Mouse (Mus musculus) forebrain, embryonic 10.5 days (tissue): ENCODE results near the gene Otud7b. TPM values are rescaled to one million over a fixed set of nuclear protein-coding genes. Genes with fewer than 3 reads are reported as not detected.

Source experiments
- DNase-seq: peaks from one replicate; pipeline ENCODE4 v3.0.0-alpha.2; 2017; ENCODE audit warnings: low spot score; ENCODE audit errors: extremely low spot score
- H3K27ac ChIP-seq: fragments of 300-500 bp; sonication (generic); 2 replicates; pipeline ENCODE4 v1.5.1; 2016; ENCODE audit warnings: mild to moderate bottlenecking
- H3K27me3 ChIP-seq: fragments of 300-500 bp; sonication (generic); 2 replicates; pipeline ENCODE4 v1.6.1; 2016; ENCODE audit warnings: mild to moderate bottlenecking; ENCODE audit not compliant: poor library complexity, severe bottlenecking
- H3K36me3 ChIP-seq: fragments of 300-500 bp; sonication (generic); replicated peaks from 2 replicates; pipeline ENCODE4 v1.6.1; 2016; ENCODE audit warnings: mild to moderate bottlenecking, moderate library complexity
- H3K4me1 ChIP-seq: fragments of 300-500 bp; sonication (generic); 2 replicates; pipeline ENCODE4 v1.6.1; 2016
- H3K4me3 ChIP-seq: fragments of 300-500 bp; sonication (generic); 2 replicates; pipeline ENCODE4 v1.5.1; 2016; ENCODE audit warnings: mild to moderate bottlenecking, moderate library complexity
- H3K9me3 ChIP-seq: fragments of 300-500 bp; sonication (generic); 2 replicates; pipeline ENCODE4 v1.6.1; 2016; ENCODE audit warnings: mild to moderate bottlenecking, moderate library complexity
- WGBS: fragments of 180-500 bp; shearing (Covaris S2); methylation state at CpG from one replicate; pipeline ENCODE4 v1.1.7; 2016; 5-methylcytosine and 5-hydroxymethylcytosine counted together
- polyA plus RNA-seq: library from polyadenylated mRNA; unstranded; fragments of >200 nt; fragmentation: Nextera tagmentation; extraction: Ambion mirVana; gene quantifications from 2 replicates; pipeline ENCODE4 v1.2.1, GENCODE M21; 2016

The Otud7b gene
- 14.1 and 20.8 TPM in 2 replicates for polyA plus RNA-seq

- Histone ChIP-seq H3K36me3 (peaks cover 4% of the 10 kb centered on the region), H3K9me3 (no peaks in the 10 kb centered on the region), H3K27ac (peak within 1 kb of the TSS; percentile 95), H3K27me3 (0 out of 2 replicates have a peak, but pooled peaks cover 5% of the 10 kb centered on the region), H3K4me1 (peaks cover 46% of the 10 kb centered on the region), H3K4me3 (peak within 1 kb of the TSS; percentile 92)
- DNase-seq, result peak; percentile 85
- WGBS, result under 1% methylated on average over 83 of the region's 84 CpGs
These were observed at the start of gene Otud7b for GRCm38 (mm10) chr3:96104261-96105065. TSS of gene Otud7b (plus strand) at chr3:96104527.

GRCm38 (mm10) chr3:96055294-96055693, 49.0 kb upstream of the Otud7b start:
- H3K9me3 ChIP-seq, result no peaks in the 10 kb centered on the region
- no peak for DNase-seq
- WGBS, result 89% methylated on average over 6 of the region's 6 CpGs
- H3K4me1 ChIP-seq, result peaks cover 20% of the 10 kb centered on the region
- no peaks in the 10 kb centered on the region for H3K27me3 ChIP-seq
- H3K27ac ChIP-seq, result no peak overlapping the region
- no peak overlapping the region for H3K4me3 ChIP-seq
- H3K36me3 ChIP-seq, result no peaks in the 10 kb centered on the region; the same call in 1 of the 2 replicates

- Histone ChIP-seq H3K4me3 (peak overlapping the region; percentile 75; the same call in 1 of the 2 replicates), H3K9me3 (no peaks in the 10 kb centered on the region), H3K27me3 (no peaks in the 10 kb centered on the region), H3K27ac (no peak overlapping the region), H3K4me1 (peaks cover 20% of the 10 kb centered on the region), H3K36me3 (no peaks in the 10 kb centered on the region; the same call in 1 of the 2 replicates)
- no peak for DNase-seq
- 92% methylated on average over 4 of the region's 4 CpGs for WGBS
These were observed 48.3 kb upstream of the Otud7b start for GRCm38 (mm10) chr3:96056031-96056430.

- peak; percentile 92 for DNase-seq
- Histone ChIP-seq H3K27me3 (no peaks in the 10 kb centered on the region), H3K4me1 (peaks cover 20% of the 10 kb centered on the region), H3K9me3 (no peaks in the 10 kb centered on the region), H3K4me3 (peak overlapping the region; percentile 75), H3K36me3 (no peaks in the 10 kb centered on the region; the same call in 1 of the 2 replicates), H3K27ac (peak overlapping the region; percentile 95)
- under 1% methylated on average over 26 of the region's 26 CpGs for WGBS
These were observed 46.6 kb upstream of the Otud7b start for GRCm38 (mm10) chr3:96057747-96058204.

- H3K9me3 ChIP-seq, result no peaks in the 10 kb centered on the region
- DNase-seq, result peak; percentile 70
- no peaks in the 10 kb centered on the region; the same call in 1 of the 2 replicates for H3K36me3 ChIP-seq
- H3K27ac ChIP-seq, result peak within 1 kb of the TSS; percentile 95
- 2% methylated on average over 18 of the region's 18 CpGs for WGBS
- peak within 1 kb of the TSS; percentile 75 for H3K4me3 ChIP-seq
- no peaks in the 10 kb centered on the region for H3K27me3 ChIP-seq
- H3K4me1 ChIP-seq, result peaks cover 20% of the 10 kb centered on the region
These were observed 46.0 kb upstream of the Otud7b start, which contains the start of gene Vps45 for GRCm38 (mm10) chr3:96058231-96058896. TSS of gene Vps45 (minus strand) at chr3:96058466.

GRCm38 (mm10) chr3:96060146-96060545, 44.2 kb upstream of the Otud7b start:
- H3K9me3 ChIP-seq, result no peaks in the 10 kb centered on the region
- no peak for DNase-seq
- peaks cover 20% of the 10 kb centered on the region for H3K4me1 ChIP-seq
- H3K27ac ChIP-seq, result no peak overlapping the region
- H3K27me3 ChIP-seq, result no peaks in the 10 kb centered on the region
- no peaks in the 10 kb centered on the region; the same call in 1 of the 2 replicates for H3K36me3 ChIP-seq
- no peak overlapping the region for H3K4me3 ChIP-seq
- 83% methylated on average over 1 of the region's 1 CpGs for WGBS

GRCm38 (mm10) chr3:96063299-96063698, 41.0 kb upstream of the Otud7b start:
- DNase-seq, result no peak
- H3K27me3 ChIP-seq, result no peaks in the 10 kb centered on the region
- H3K4me3 ChIP-seq, result no peak overlapping the region
- H3K4me1 ChIP-seq, result peaks cover 11% of the 10 kb centered on the region
- H3K27ac ChIP-seq, result no peak overlapping the region
- WGBS, result 74% methylated on average over 2 of the region's 2 CpGs
- no peaks in the 10 kb centered on the region for H3K9me3 ChIP-seq
- no peaks in the 10 kb centered on the region for H3K36me3 ChIP-seq

- H3K4me3 ChIP-seq, result no peak overlapping the region
- H3K27ac ChIP-seq, result no peak overlapping the region
- H3K27me3 ChIP-seq, result no peaks in the 10 kb centered on the region
- H3K9me3 ChIP-seq, result no peaks in the 10 kb centered on the region
- H3K4me1 ChIP-seq, result peaks cover 4% of the 10 kb centered on the region; the same call in 1 of the 2 replicates
- no peaks in the 10 kb centered on the region for H3K36me3 ChIP-seq
- DNase-seq, result no peak
- WGBS, result 93% methylated on average over 3 of the region's 3 CpGs
These were observed 40.1 kb upstream of the Otud7b start for GRCm38 (mm10) chr3:96064217-96064616.

- Histone ChIP-seq H3K27ac (no peak overlapping the region), H3K36me3 (no peaks in the 10 kb centered on the region), H3K4me3 (no peak overlapping the region), H3K4me1 (peaks cover 4% of the 10 kb centered on the region; the same call in 1 of the 2 replicates), H3K27me3 (no peaks in the 10 kb centered on the region), H3K9me3 (no peaks in the 10 kb centered on the region)
- 42% methylated on average over 4 of the region's 4 CpGs for WGBS
- no peak for DNase-seq
These were observed 39.2 kb upstream of the Otud7b start for GRCm38 (mm10) chr3:96065147-96065546.

- H3K27ac ChIP-seq, result no peak overlapping the region
- H3K27me3 ChIP-seq, result no peaks in the 10 kb centered on the region
- peaks cover 4% of the 10 kb centered on the region; the same call in 1 of the 2 replicates for H3K4me1 ChIP-seq
- H3K4me3 ChIP-seq, result no peak overlapping the region
- 46% methylated on average over 20 of the region's 20 CpGs for WGBS
- no peaks in the 10 kb centered on the region for H3K36me3 ChIP-seq
- no peaks in the 10 kb centered on the region for H3K9me3 ChIP-seq
- DNase-seq, result peak; percentile 26
These were observed 38.5 kb upstream of the Otud7b start for GRCm38 (mm10) chr3:96065754-96066375.

GRCm38 (mm10) chr3:96066741-96067140, 37.6 kb upstream of the Otud7b start:
- Histone ChIP-seq H3K4me1 (peaks cover 4% of the 10 kb centered on the region; the same call in 1 of the 2 replicates), H3K27me3 (no peaks in the 10 kb centered on the region), H3K36me3 (no peaks in the 10 kb centered on the region), H3K27ac (no peak overlapping the region), H3K9me3 (no peaks in the 10 kb centered on the region), H3K4me3 (no peak overlapping the region)
- DNase-seq, result no peak
- 89% methylated on average over 5 of the region's 5 CpGs for WGBS

GRCm38 (mm10) chr3:96069046-96069445, 35.3 kb upstream of the Otud7b start:
- Histone ChIP-seq H3K4me1 (peaks cover 4% of the 10 kb centered on the region; the same call in 1 of the 2 replicates), H3K36me3 (no peaks in the 10 kb centered on the region), H3K4me3 (no peak overlapping the region), H3K27ac (no peak overlapping the region), H3K9me3 (no peaks in the 10 kb centered on the region), H3K27me3 (no peaks in the 10 kb centered on the region)
- WGBS, result 94% methylated on average over 6 of the region's 6 CpGs
- DNase-seq, result no peak
